Mouse (Mus musculus) embryonic facial prominence, embryonic 11.5 days (tissue): ENCODE data around the gene 4930558K02Rik. TPM values are rescaled to one million over a fixed set of nuclear protein-coding genes. Genes with fewer than 3 reads are reported as not detected.

Experiments used
- ATAC-seq: fragments of 200-750 bp; cut with Nextera tagmentation; replicated peaks from 2 replicates; pipeline ENCODE4 v1.8.0; 2017; ENCODE audit warnings: low read depth; ENCODE audit not compliant: insufficient number of reproducible peaks, low FRiP score, low TSS enrichment
- DNase-seq: peaks from one replicate; pipeline ENCODE4 v3.0.0-alpha.2; 2015; ENCODE audit warnings: low spot score
- H3K27ac ChIP-seq: fragments of 300-500 bp; sonication (generic); replicated peaks from 2 replicates; pipeline ENCODE4 v1.5.1; 2014; ENCODE audit warnings: mild to moderate bottlenecking, low read depth, low read length, control low read depth
- H3K27me3 ChIP-seq: fragments of 300-500 bp; sonication (generic); 2 replicates; pipeline ENCODE4 v1.6.1; 2014; ENCODE audit warnings: mild to moderate bottlenecking, low read length, moderate library complexity, mixed read lengths; ENCODE audit not compliant: control insufficient read depth, insufficient read depth
- H3K36me3 ChIP-seq: fragments of 300-500 bp; sonication (generic); replicated peaks from 2 replicates; pipeline ENCODE4 v1.6.1; 2014; ENCODE audit warnings: low read depth, mild to moderate bottlenecking, low read length, moderate library complexity, mixed read lengths; ENCODE audit not compliant: control insufficient read depth, insufficient read depth
- H3K4me1 ChIP-seq: fragments of 300-500 bp; sonication (generic); 2 replicates; pipeline ENCODE4 v1.6.1; 2014; ENCODE audit warnings: low read length, mixed read lengths; ENCODE audit not compliant: control insufficient read depth, insufficient read depth
- H3K4me2 ChIP-seq: fragments of 300-500 bp; sonication (generic); 2 replicates; pipeline ENCODE4 v1.6.1; 2014; ENCODE audit warnings: low read depth, mild to moderate bottlenecking, control low read depth, low read length, moderate library complexity
- H3K4me3 ChIP-seq: fragments of 300-500 bp; sonication (generic); 2 replicates; pipeline ENCODE4 v1.5.1; 2014; ENCODE audit warnings: low read depth, low read length, control low read depth
- H3K9ac ChIP-seq: fragments of 300-500 bp; sonication (generic); replicated peaks from 2 replicates; pipeline ENCODE4 v1.6.1; 2014; ENCODE audit warnings: mild to moderate bottlenecking, control low read depth, low read length
- H3K9me3 ChIP-seq: fragments of 300-500 bp; sonication (generic); replicated peaks from 2 replicates; pipeline ENCODE4 v1.6.1; 2016; ENCODE audit warnings: mild to moderate bottlenecking, low read length, inconsistent platforms, mixed read lengths; ENCODE audit not compliant: control insufficient read depth
- WGBS: fragments of 180-500 bp; shearing (Covaris S2); extraction: QIAGEN DNeasy Blood & Tissue Kit; methylation state at CpG from one replicate; pipeline ENCODE4 v1.1.7; 2014; 5-methylcytosine and 5-hydroxymethylcytosine counted together
- polyA plus RNA-seq: library from polyadenylated mRNA; unstranded; fragments of >200 nt; fragmentation: Nextera tagmentation; extraction: Ambion mirVana; gene quantifications from 2 replicates; pipeline ENCODE4 v1.2.1, GENCODE M21; 2014

4930558K02Rik gene
- not detected in 2 replicates for polyA plus RNA-seq

GRCm38 (mm10) chr1:161979536-161979935, at the start of gene 4930558K02Rik:
Gene 4930558K02Rik, minus strand, starts transcription at chr1:161979636.
- H3K9me3 ChIP-seq = no peaks in the 10 kb centered on the region
- no peak within 1 kb of the TSS for H3K27ac ChIP-seq
- H3K4me1 ChIP-seq = peaks cover 3% of the 10 kb centered on the region; the same call in 1 of the 2 replicates
- no peak for ATAC-seq
- H3K9ac ChIP-seq = no peak within 1 kb of the TSS
- H3K27me3 ChIP-seq = no peaks in the 10 kb centered on the region
- H3K4me3 ChIP-seq = no peak within 1 kb of the TSS
- H3K36me3 ChIP-seq = no peaks in the 10 kb centered on the region
- 86% methylated on average over 1 of the region's 1 CpGs for WGBS
- H3K4me2 ChIP-seq = no peak within 1 kb of the TSS
- no peak for DNase-seq

- no peak overlapping the region for H3K4me3 ChIP-seq
- ATAC-seq (no peak), DNase-seq (peak; percentile 82)
- H3K4me1 ChIP-seq = peaks cover 4% of the 10 kb centered on the region
- H3K36me3 ChIP-seq = no peaks in the 10 kb centered on the region
- WGBS = 40% methylated on average over 8 of the region's 8 CpGs
- no peaks in the 10 kb centered on the region for H3K27me3 ChIP-seq
- H3K4me2 ChIP-seq = no peak overlapping the region
- peak overlapping the region; percentile 87 for H3K27ac ChIP-seq
- H3K9ac ChIP-seq = peak overlapping the region; percentile 41; the same call in 1 of the 2 replicates
- H3K9me3 ChIP-seq = no peaks in the 10 kb centered on the region
Observed at GRCm38 (mm10) chr1:162023681-162024270, 44.3 kb upstream of the 4930558K02Rik start.

GRCm38 (mm10) chr1:162020766-162021165, 41.3 kb upstream of the 4930558K02Rik start:
- H3K9ac ChIP-seq = no peak overlapping the region
- H3K36me3 ChIP-seq = no peaks in the 10 kb centered on the region
- no peaks in the 10 kb centered on the region for H3K9me3 ChIP-seq
- ATAC-seq (no peak), DNase-seq (no peak)
- no peak overlapping the region for H3K4me2 ChIP-seq
- H3K4me1 ChIP-seq = peaks cover 6% of the 10 kb centered on the region
- H3K27ac ChIP-seq = peak overlapping the region; percentile 95
- WGBS = 31% methylated on average over 4 of the region's 4 CpGs
- no peak overlapping the region for H3K4me3 ChIP-seq
- no peaks in the 10 kb centered on the region for H3K27me3 ChIP-seq

GRCm38 (mm10) chr1:162020303-162020731, 40.9 kb upstream of the 4930558K02Rik start:
- peak; percentile 45; the same call in 1 of the 2 replicates for ATAC-seq
- H3K36me3 ChIP-seq = no peaks in the 10 kb centered on the region
- no peaks in the 10 kb centered on the region for H3K27me3 ChIP-seq
- peak; percentile 78 for DNase-seq
- 31% methylated on average over 7 of the region's 7 CpGs for WGBS
- H3K4me1 ChIP-seq = peaks cover 6% of the 10 kb centered on the region
- H3K9ac ChIP-seq = no peak overlapping the region
- no peak overlapping the region for H3K4me2 ChIP-seq
- H3K27ac ChIP-seq = peak overlapping the region; percentile 95
- no peak overlapping the region for H3K4me3 ChIP-seq
- no peaks in the 10 kb centered on the region for H3K9me3 ChIP-seq

- DNase-seq (peak; percentile 30), ATAC-seq (no peak)
- H3K9me3 ChIP-seq = no peaks in the 10 kb centered on the region
- H3K4me3 ChIP-seq = no peak overlapping the region
- no peak overlapping the region for H3K4me2 ChIP-seq
- 43% methylated on average over 6 of the region's 6 CpGs for WGBS
- H3K36me3 ChIP-seq = no peaks in the 10 kb centered on the region
- no peak overlapping the region for H3K9ac ChIP-seq
- no peaks in the 10 kb centered on the region for H3K27me3 ChIP-seq
- H3K4me1 ChIP-seq = peaks cover 6% of the 10 kb centered on the region; the same call in 1 of the 2 replicates
- H3K27ac ChIP-seq = peak overlapping the region; percentile 95
Observed at GRCm38 (mm10) chr1:162018601-162018977, 39.2 kb upstream of the 4930558K02Rik start.

GRCm38 (mm10) chr1:162017975-162018600, 38.7 kb upstream of the 4930558K02Rik start:
- H3K4me2 ChIP-seq = no peak overlapping the region
- peak overlapping the region; percentile 95 for H3K27ac ChIP-seq
- no peaks in the 10 kb centered on the region for H3K9me3 ChIP-seq
- no peaks in the 10 kb centered on the region for H3K36me3 ChIP-seq
- WGBS = 27% methylated on average over 13 of the region's 13 CpGs
- no peaks in the 10 kb centered on the region for H3K27me3 ChIP-seq
- H3K4me1 ChIP-seq = peaks cover 6% of the 10 kb centered on the region; the same call in 1 of the 2 replicates
- H3K9ac ChIP-seq = no peak overlapping the region
- peak; percentile 62 for DNase-seq
- no peak overlapping the region for H3K4me3 ChIP-seq
- ATAC-seq = no peak

- ATAC-seq (peak; percentile 60), DNase-seq (peak; percentile 93)
- 18% methylated on average over 7 of the region's 7 CpGs for WGBS
- Histone ChIP-seq H3K9me3 (no peaks in the 10 kb centered on the region), H3K36me3 (no peaks in the 10 kb centered on the region), H3K4me2 (no peak overlapping the region), H3K27me3 (no peaks in the 10 kb centered on the region), H3K27ac (peak overlapping the region; percentile 95), H3K9ac (peak overlapping the region; percentile 41), H3K4me1 (peaks cover 6% of the 10 kb centered on the region; the same call in 1 of the 2 replicates), H3K4me3 (no peak overlapping the region)
Observed at GRCm38 (mm10) chr1:162016982-162017381, 37.5 kb upstream of the 4930558K02Rik start.

- Histone ChIP-seq H3K36me3 (no peaks in the 10 kb centered on the region), H3K4me1 (peaks cover 2% of the 10 kb centered on the region; the same call in 1 of the 2 replicates), H3K4me2 (no peak overlapping the region), H3K27ac (peak overlapping the region; percentile 95), H3K9me3 (no peaks in the 10 kb centered on the region), H3K27me3 (no peaks in the 10 kb centered on the region), H3K4me3 (no peak overlapping the region), H3K9ac (no peak overlapping the region)
- ATAC-seq (no peak), DNase-seq (peak; percentile 74)
- WGBS = 31% methylated on average over 8 of the region's 8 CpGs
Observed at GRCm38 (mm10) chr1:162015247-162015862, 35.9 kb upstream of the 4930558K02Rik start.
